Mouse (Mus musculus) liver, postnatal 0 days (tissue): ENCODE data around the gene Ttc9b. TPM values are rescaled to one million over a fixed set of nuclear protein-coding genes. Genes with fewer than 3 reads are reported as not detected.

Experiments used
- ATAC-seq: fragments of 200-750 bp; cut with Nextera tagmentation; 2 replicates; pipeline ENCODE4 v1.8.0; 2017; ENCODE audit warnings: mild to moderate bottlenecking, moderate library complexity
- DNase-seq: peaks from one replicate; pipeline ENCODE4 v3.0.0-alpha.2; 2016
- H3K27ac ChIP-seq: fragments of 300-500 bp; sonication (generic); 2 replicates; pipeline ENCODE4 v1.5.1; 2014; ENCODE audit warnings: antibody characterized with exemption, moderate library complexity, mild to moderate bottlenecking, low read depth
- H3K27me3 ChIP-seq: fragments of 300-500 bp; sonication (generic); 2 replicates; pipeline ENCODE4 v1.6.1; 2014; ENCODE audit warnings: low read length, control low read depth, mixed read lengths; ENCODE audit not compliant: insufficient read depth
- H3K36me3 ChIP-seq: fragments of 300-500 bp; sonication (generic); replicated peaks from 2 replicates; pipeline ENCODE4 v1.6.1; 2014; ENCODE audit warnings: mild to moderate bottlenecking, control low read depth, low read length, moderate library complexity, mixed read lengths; ENCODE audit not compliant: insufficient read depth
- H3K4me1 ChIP-seq: fragments of 300-500 bp; sonication (generic); 2 replicates; pipeline ENCODE4 v1.6.1; 2014; ENCODE audit warnings: antibody characterized with exemption, mild to moderate bottlenecking, control low read depth; ENCODE audit not compliant: insufficient read depth
- H3K4me2 ChIP-seq: fragments of 300-500 bp; sonication (generic); 2 replicates; pipeline ENCODE4 v1.6.1; 2014; ENCODE audit warnings: low read depth, mild to moderate bottlenecking, low read length, moderate library complexity, mixed read lengths
- H3K4me3 ChIP-seq: fragments of 300-500 bp; sonication (generic); 2 replicates; pipeline ENCODE4 v1.5.1; 2014; ENCODE audit warnings: low read depth, low read length
- H3K9ac ChIP-seq: fragments of 300-500 bp; sonication (generic); replicated peaks from 2 replicates; pipeline ENCODE4 v1.6.1; 2014; ENCODE audit warnings: mild to moderate bottlenecking, moderate library complexity
- H3K9me3 ChIP-seq: fragments of 300-500 bp; sonication (generic); 2 replicates; pipeline ENCODE4 v1.6.1; 2016; ENCODE audit warnings: mild to moderate bottlenecking, control low read depth, low read length, mixed read lengths
- CTCF ChIP-seq: sonication (generic); IDR thresholded peaks from 2 replicates; pipeline ENCODE4 v1.5.1; 2016; ENCODE audit warnings: antibody characterized with exemption, low read depth
- EP300 ChIP-seq: IDR thresholded peaks from 2 replicates; pipeline ENCODE4 v1.6.1; 2016; ENCODE audit warnings: antibody characterized with exemption, low read depth, mild to moderate bottlenecking
- WGBS: fragments of 180-500 bp; shearing (Covaris S2); extraction: QIAGEN DNeasy Blood & Tissue Kit; methylation state at CpG from one replicate; pipeline ENCODE4 v1.1.7; 2014; ENCODE audit not compliant: insufficient replicate concordance; 5-methylcytosine and 5-hydroxymethylcytosine counted together
- polyA plus RNA-seq: library from polyadenylated mRNA; unstranded; fragments of >200 nt; fragmentation: Nextera tagmentation; extraction: Ambion mirVana; gene quantifications from 2 replicates; pipeline ENCODE4 v1.2.1, GENCODE M21; 2015

The Ttc9b gene
- polyA plus RNA-seq, 1 experiment from 2014 or later: not detected

DNA sequence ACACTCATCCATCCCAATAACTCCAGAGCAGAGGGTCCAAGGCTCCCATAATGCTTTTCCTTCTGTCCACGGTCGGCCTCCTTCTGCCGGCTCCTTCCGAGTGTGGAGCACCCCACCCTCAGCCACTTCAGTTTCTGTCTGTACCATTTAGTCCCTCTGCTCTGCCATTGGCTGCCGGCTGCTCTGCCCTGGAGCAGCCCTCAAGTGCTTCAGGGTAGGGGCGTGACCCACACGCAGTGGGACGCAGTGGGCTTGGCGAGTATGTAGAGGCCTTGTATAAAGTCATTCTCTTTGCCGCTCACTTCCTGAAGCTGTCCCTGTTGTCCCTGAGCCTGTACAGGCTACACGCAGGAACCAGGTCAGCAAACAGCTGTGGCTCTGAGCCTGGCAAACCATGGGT is 4.0 kb upstream of the Ttc9b start:
- 80% methylated on average over 11 of the region's 11 CpGs for WGBS
- Histone ChIP-seq H3K4me2 (no peak overlapping the region), H3K9me3 (no peaks in the 10 kb centered on the region)

DNA sequence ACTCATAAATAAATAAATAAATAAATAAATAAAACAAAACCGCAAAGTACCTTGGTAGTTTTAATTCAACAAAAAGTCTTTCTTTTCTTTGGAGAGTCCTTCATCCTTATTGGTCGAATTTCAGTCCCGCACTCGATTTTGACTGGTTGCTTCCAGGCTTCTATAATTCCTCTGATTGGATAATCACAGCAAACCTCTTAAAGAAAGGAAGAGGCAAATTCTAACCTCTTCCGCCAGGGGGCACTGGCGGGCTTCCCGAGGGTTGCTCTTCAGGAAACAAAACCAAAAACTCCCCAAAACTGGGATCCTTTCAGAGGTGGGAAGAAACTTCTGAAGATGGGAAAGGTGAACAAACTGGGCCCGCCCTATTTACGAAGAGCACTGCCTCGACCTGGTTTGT is 2.8 kb upstream of the Ttc9b start:
- H3K9ac ChIP-seq: no peak overlapping the region
- H3K9me3 ChIP-seq: no peaks in the 10 kb centered on the region
- DNase-seq: peak; percentile 80
- peak overlapping the region; percentile 20 for H3K4me2 ChIP-seq
- no peaks in the 10 kb centered on the region for H3K4me1 ChIP-seq
- 3% methylated on average over 10 of the region's 10 CpGs for WGBS
- TF ChIP-seq CTCF (peak; percentile 78), EP300 (no peak)
- H3K36me3 ChIP-seq: no peaks in the 10 kb centered on the region
- peak; percentile 62 for ATAC-seq
- H3K4me3 ChIP-seq: no peak overlapping the region
- H3K27ac ChIP-seq: no peak overlapping the region
- H3K27me3 ChIP-seq: peaks cover 41% of the 10 kb centered on the region

More for the DNA sequence above, 4.0 kb upstream of the Ttc9b start:
- no peak overlapping the region for H3K9ac ChIP-seq
- TF ChIP-seq CTCF: no peak
- no peak overlapping the region for H3K27ac ChIP-seq
- no peaks in the 10 kb centered on the region for H3K36me3 ChIP-seq
- peaks cover 28% of the 10 kb centered on the region for H3K27me3 ChIP-seq
- H3K4me3 ChIP-seq: no peak overlapping the region
- DNase-seq (no peak), ATAC-seq (no peak)
- H3K4me1 ChIP-seq: no peaks in the 10 kb centered on the region

DNA sequence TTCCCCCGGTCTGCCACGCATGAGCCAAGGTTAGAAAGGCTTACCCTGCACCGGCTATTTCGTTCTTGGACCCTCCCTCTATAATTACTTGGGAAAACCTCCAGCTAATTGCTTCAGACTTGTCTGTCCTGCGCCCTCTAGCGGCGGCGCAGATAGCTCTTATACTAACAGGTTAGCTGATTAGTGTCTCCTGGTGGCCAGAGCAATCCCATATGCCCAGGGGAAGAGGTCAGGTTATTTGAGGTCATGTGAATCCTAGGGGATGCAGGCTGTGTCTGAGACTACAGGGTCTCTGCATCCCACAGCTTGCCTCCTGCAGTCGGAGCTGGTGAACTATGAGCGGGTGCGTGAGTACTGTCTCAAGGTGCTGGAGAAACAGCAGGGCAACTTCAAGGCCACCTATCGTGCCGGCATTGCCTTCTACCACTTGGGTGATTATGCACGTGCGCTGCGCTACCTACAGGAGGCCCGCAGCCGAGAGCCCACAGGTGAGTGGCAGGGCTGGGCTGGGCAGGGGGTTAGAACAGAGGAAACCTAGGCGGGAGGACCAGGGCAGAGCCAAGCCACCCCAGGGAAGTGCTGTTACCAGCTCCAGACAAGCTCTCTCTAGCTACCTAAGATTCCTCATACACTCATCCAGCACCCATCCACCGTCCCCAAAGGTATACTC is 1.0 kb downstream of the Ttc9b start:
- DNase-seq: no peak
- Histone ChIP-seq H3K27ac (no peak overlapping the region), H3K4me3 (no peak overlapping the region), H3K4me2 (no peak overlapping the region), H3K9ac (no peak overlapping the region), H3K4me1 (no peaks in the 10 kb centered on the region), H3K36me3 (no peaks in the 10 kb centered on the region), H3K9me3 (no peaks in the 10 kb centered on the region), H3K27me3 (peaks cover 57% of the 10 kb centered on the region)
- no peak for ATAC-seq
- TF ChIP-seq EP300 (no peak), CTCF (peak; percentile 66)
- 55% methylated on average over 20 of the region's 20 CpGs for WGBS

DNA sequence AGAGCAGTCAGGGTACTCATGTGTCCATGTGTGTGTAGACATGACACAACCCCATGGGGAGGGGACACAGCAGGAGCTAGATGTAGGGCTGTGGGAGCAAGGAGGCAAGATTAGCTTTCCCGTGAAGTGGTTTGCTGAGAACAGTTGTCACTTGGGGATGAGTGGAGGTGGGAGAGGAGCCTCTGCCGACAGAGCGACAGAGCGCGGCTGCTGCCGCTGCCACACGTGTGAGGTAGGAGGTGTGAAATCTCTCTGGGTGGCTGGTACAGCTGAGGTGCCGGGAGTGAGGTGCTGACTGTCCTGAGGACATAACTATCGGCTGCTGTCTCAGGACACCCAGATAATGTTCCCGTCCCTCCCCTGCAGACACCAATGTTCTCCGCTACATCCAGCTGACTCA is 1.8 kb downstream of the Ttc9b start:
- Histone ChIP-seq H3K27ac (no peak overlapping the region), H3K4me3 (no peak overlapping the region), H3K9ac (no peak overlapping the region), H3K27me3 (peaks cover 57% of the 10 kb centered on the region), H3K36me3 (no peaks in the 10 kb centered on the region), H3K4me2 (no peak overlapping the region), H3K9me3 (no peaks in the 10 kb centered on the region), H3K4me1 (no peaks in the 10 kb centered on the region)
- no peak for DNase-seq
- 36% methylated on average over 11 of the region's 11 CpGs for WGBS
- no peak for ATAC-seq
- no peak for TF ChIP-seq EP300
- TF ChIP-seq CTCF: no peak

DNA sequence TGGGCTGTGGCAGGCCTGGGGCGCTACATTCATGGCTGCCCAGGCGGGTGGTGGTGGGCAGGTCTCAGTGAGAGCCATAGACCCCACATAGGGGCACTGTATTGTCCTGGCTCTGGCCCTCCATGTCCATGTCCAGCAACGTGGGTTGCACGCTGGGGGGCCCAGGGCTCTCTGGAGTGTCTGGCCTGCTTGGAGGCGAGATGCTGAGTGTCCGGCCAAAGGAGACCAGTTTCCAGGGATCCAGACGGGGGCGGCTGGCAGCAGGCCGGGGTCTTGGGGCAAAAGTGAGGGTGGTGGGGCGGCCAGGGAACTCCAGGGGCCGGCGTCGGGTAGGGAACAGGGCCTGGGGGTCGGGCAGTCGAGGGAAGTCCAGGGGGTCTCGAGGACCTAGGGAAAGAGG is 2.9 kb downstream of the Ttc9b start:
- no peak for DNase-seq
- Histone ChIP-seq H3K4me3 (no peak overlapping the region), H3K9ac (no peak overlapping the region), H3K36me3 (no peaks in the 10 kb centered on the region), H3K27ac (no peak overlapping the region), H3K4me1 (no peaks in the 10 kb centered on the region), H3K9me3 (no peaks in the 10 kb centered on the region), H3K27me3 (peaks cover 55% of the 10 kb centered on the region), H3K4me2 (no peak overlapping the region)
- no peak for TF ChIP-seq CTCF
- no peak for ATAC-seq
- 82% methylated on average over 16 of the region's 16 CpGs for WGBS

DNA sequence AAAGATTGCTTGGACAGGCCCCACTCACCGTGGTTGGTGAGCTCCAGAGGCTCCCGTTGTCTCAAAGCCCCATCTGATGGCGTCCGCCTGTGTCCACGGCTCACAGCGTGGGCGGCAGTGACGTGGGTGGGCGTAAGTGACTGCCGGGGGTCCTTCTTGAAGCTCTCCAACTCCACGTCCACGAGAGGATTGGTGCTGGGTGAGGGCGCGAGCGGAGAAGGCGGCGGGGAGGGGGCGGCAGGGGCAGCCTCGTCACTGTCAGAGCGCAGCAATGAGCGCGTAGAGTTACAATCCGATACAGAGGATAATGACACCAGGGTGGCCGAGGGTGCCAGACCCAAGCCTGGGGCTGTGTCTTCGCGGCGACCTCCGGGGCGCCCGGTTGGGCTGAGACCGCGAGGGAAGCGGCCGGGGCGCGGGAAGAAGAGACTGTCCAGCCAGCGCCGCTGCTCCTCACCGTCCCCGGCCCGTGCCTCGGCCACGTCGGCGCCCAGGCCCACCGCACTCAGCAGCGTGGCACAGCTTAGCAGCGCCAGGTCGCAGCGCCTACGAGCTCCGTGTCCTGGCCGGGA is 4.2 kb downstream of the Ttc9b start:
- no peaks in the 10 kb centered on the region for H3K36me3 ChIP-seq
- H3K9ac ChIP-seq: no peak overlapping the region
- peaks cover 47% of the 10 kb centered on the region for H3K27me3 ChIP-seq
- H3K4me2 ChIP-seq: no peak overlapping the region
- H3K9me3 ChIP-seq: no peaks in the 10 kb centered on the region
- WGBS: 32% methylated on average over 47 of the region's 53 CpGs
- TF ChIP-seq EP300 (no peak), CTCF (no peak)
- no peak overlapping the region for H3K27ac ChIP-seq
- ATAC-seq: no peak
- no peak for DNase-seq
- no peak overlapping the region for H3K4me3 ChIP-seq
- H3K4me1 ChIP-seq: no peaks in the 10 kb centered on the region
